Mouse (Mus musculus) cerebellum, adult 2 months (tissue): ENCODE results near the gene Tsg101.

Experiments
- CTCF ChIP-seq: fragments of 200-500 bp; IDR thresholded peaks from 2 replicates; pipeline ENCODE4 v1.5.1; 2011; ENCODE audit warnings: low read depth, mild to moderate bottlenecking, control low read depth, low read length, moderate library complexity, borderline replicate concordance; ENCODE audit not compliant: insufficient read depth
- POLR2A ChIP-seq: fragments of 200-500 bp; IDR thresholded peaks from 2 replicates; pipeline ENCODE4 v1.6.1; 2011; ENCODE audit warnings: low read length, control low read depth, borderline replicate concordance; ENCODE audit not compliant: insufficient read depth

DNA sequence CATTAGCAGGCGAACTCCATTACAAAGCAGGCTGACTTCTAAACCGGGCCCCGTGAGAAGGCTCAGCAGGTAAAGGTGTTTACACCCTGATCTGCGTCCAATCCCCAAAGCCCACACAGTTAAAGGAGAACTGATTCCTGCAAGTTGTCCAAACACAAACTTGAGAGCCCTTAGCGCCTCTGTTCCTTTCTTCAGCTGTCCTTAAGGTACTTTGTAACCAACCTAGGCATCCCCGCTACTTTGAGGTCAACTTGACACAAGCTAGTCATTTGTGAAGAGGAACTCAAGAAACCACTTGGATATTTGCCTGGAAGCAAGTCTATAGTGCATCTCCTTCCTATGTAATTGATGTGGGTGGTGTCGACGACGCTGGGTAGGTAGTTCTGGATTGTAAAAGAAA, 62.3 kb downstream of the Tsg101 start:
- no peak for TF ChIP-seq CTCF
- TF ChIP-seq POLR2A, result no peak
